ENCODE assay signal across 8 mouse cellular contexts in the genomic region with DNA sequence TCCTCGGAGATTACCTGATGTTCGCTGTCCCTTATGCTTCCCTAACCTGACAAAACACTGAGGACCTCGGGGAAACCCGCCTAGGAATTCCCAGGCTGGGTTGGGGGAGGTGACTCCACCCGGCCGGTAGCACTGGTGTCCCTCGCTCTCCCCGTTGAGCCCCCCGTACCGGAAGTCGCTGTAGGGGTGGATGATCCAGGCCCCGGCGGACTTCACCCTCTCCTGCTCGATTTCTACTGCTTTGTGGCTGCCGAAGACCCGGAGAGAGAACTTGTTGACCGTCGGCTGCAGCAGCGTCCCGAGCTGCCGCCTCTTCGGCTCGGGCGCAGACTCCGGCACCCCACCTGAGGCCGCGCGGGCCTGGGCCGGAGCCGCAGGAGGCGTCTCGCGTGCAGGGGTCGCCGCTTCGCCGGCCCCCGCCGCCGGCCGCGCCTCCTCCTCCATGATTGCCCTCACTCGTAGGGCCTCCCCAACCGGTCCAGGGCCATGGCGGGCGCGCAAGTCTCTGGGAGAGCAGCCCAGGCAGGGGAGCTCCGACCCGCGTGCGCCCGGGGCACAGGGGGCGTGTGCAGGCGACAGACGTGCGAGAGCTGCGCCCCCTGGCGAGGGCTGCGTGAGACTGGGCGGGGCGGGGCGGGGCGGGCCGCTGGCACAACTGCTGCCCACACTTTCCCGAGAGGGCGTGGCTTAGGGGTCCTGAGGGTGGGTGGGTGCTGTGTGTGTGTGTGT. TPM values are rescaled to one million over a fixed set of nuclear protein-coding genes. Genes with fewer than 3 reads are reported as not detected.
A peak's percentile ranks its signal among the peaks of the same experiment; 100 is the strongest.
DNase-seq lines count a peak whose midpoint lies in the region; ATAC-seq lines count a peak whose summit lies in the region.

A gene (minus strand): TSS at position 581 of the 729 bp plus-strand sequence.

- no peak within 1 kb of the TSS for H3K27ac ChIP-seq in embryonic facial prominence, embryonic 13.5 days

- H3K9me3 ChIP-seq in embryonic facial prominence, embryonic 13.5 days, result no peaks in the 10 kb centered on the region
- no peaks in the 10 kb centered on the region for H3K9me3 ChIP-seq in megakaryocyte, embryonic 14.5 days

- WGBS in embryonic facial prominence, embryonic 13.5 days, result under 1% methylated on average over 49 of the region's 66 CpGs

- H3K4me1 ChIP-seq in embryonic facial prominence, embryonic 13.5 days, result peaks cover 23% of the 10 kb centered on the region
- peaks cover 37% of the 10 kb centered on the region for H3K4me1 ChIP-seq in megakaryocyte, embryonic 14.5 days

- intact Hi-C loops in left cerebral cortex, postnatal 10 days (cut with DNase I), result loop anchor here (2.0 to 5.0 kb wide), 2 partner anchors 42 to 69 kb away; no protein-coding TSS in a partner anchor

- peak; percentile 66 to 87 for DNase-seq in adrenal gland, adult (ENCODE audit: inconsistent age in 2 of 2, low spot score in 1 of 2)
- DNase-seq in adrenal gland, adult 8-10 months, result no peak
- DNase-seq in adrenal gland, adult 2 months, result peak; percentile 76
- peak; percentile 79 for DNase-seq in heart, postnatal 4 days
- DNase-seq in left cerebral cortex, postnatal 10 days (ENCODE audit: extremely low spot score in 1 of 2, low spot score in 2 of 2), result peak in 1 of 2 experiments; percentile 84
- peak; percentile 52 for DNase-seq in right cerebral cortex, postnatal 25 days

- ATAC-seq in embryonic facial prominence, embryonic 13.5 days (ENCODE audit: insufficient number of reproducible peaks, insufficient read depth, low FRiP score, low TSS enrichment, low read depth), result 0 out of 2 replicates have a peak, but pooled peaks have one; percentile 59

- H3K4me3 ChIP-seq in embryonic facial prominence, embryonic 13.5 days, result peak within 1 kb of the TSS; percentile 69
- H3K4me3 ChIP-seq in megakaryocyte, embryonic 14.5 days (replicated peaks), result peak within 1 kb of the TSS; percentile 91

- peaks cover 24% of the 10 kb centered on the region for H3K27me3 ChIP-seq in embryonic facial prominence, embryonic 13.5 days
- peaks cover 39% of the 10 kb centered on the region for H3K27me3 ChIP-seq in megakaryocyte, embryonic 14.5 days (replicated peaks)

- peak within 1 kb of the TSS; percentile 71 for H3K9ac ChIP-seq in embryonic facial prominence, embryonic 13.5 days

- peak within 1 kb of the TSS; percentile 99 for H3K4me2 ChIP-seq in embryonic facial prominence, embryonic 13.5 days

- no peaks in the 10 kb centered on the region for H3K36me3 ChIP-seq in embryonic facial prominence, embryonic 13.5 days
- no peaks in the 10 kb centered on the region for H3K36me3 ChIP-seq in megakaryocyte, embryonic 14.5 days (replicated peaks; ENCODE audit: low read length)

RNA-seq across cellular contexts. Expression of the gene that starts here (rescaled TPM):
- 10 to 100 TPM in 2 of 4 experiments, 1 to 10 TPM in 2; 6.8 to 22.2 (median 10.1) TPM for total RNA-seq in adrenal gland, adult 8-10 months (2022)
- 1 to 10 TPM; 2.4 to 6.6 TPM for total RNA-seq in adrenal gland, adult 2 months (2021)
- 20.9 and 34.5 TPM in 2 replicates for polyA plus RNA-seq in adrenal gland, adult 2 months (2012; rRNA removed)
- 3.6 and 4.3 TPM in 2 replicates for polyA plus RNA-seq in embryonic facial prominence, embryonic 13.5 days (2015; fragmentation: Nextera tagmentation; extraction: Ambion mirVana)
- total RNA-seq in heart, postnatal 4 days (2021), result 1 to 10 TPM in 1 of 2 experiments, under 1 TPM in 1; 0.86 to 1.1 TPM
- 10 to 100 TPM; 37.0 to 48.6 TPM for total RNA-seq in left cerebral cortex, postnatal 10 days (2021)
- polyA plus RNA-seq in megakaryocyte, embryonic 14.5 days (2012; ENCODE audit: insufficient read depth, low replicate concordance), result 0.36 and 0.68 TPM in 2 replicates
